Mouse (Mus musculus) lung, adult 2 months (tissue): ENCODE results near the gene Hcfc2.

ENCODE experiments used
- CTCF ChIP-seq: fragments of 200-500 bp; IDR thresholded peaks from 2 replicates; pipeline ENCODE4 v1.5.1; 2011; ENCODE audit warnings: mild to moderate bottlenecking, low read length, control low read depth; ENCODE audit not compliant: insufficient read depth
- POLR2A ChIP-seq: fragments of 200-500 bp; IDR thresholded peaks from 2 replicates; pipeline ENCODE4 v1.6.1; 2011; ENCODE audit warnings: low read depth, mild to moderate bottlenecking, control low read depth, low read length, borderline replicate concordance; ENCODE audit errors: extremely low read depth

GRCm38 (mm10) chr10:82699296-82699941 is 3.5 kb downstream of the Hcfc2 start:
- TF ChIP-seq POLR2A (no peak), CTCF (no peak)
